Mouse (Mus musculus) gastrocnemius, postnatal 4 days (tissue): ENCODE measurements around the gene Car7. TPM values are rescaled to one million over a fixed set of nuclear protein-coding genes. Genes with fewer than 3 reads are reported as not detected.

ENCODE experiments used
- DNase-seq, 2 experiments: peaks; one replicate each; pipeline ENCODE4 v3.0.0; 2021 to 2022; ENCODE audit warnings: low spot score in 2 of 2, mixed read lengths in 2 of 2
- long read RNA-seq, 2 experiments: library from polyadenylated mRNA; stranded (forward); transcript quantifications; one replicate each; pipeline ENCODE4 v2.0.0; 2021
- total RNA-seq, 2 experiments: library from RNA; stranded (reverse); gene quantifications; 2 replicates each; pipeline ENCODE4 v1.2.3; 2021

Gene Car7
- under 1 TPM; 0.64 to 0.80 TPM for total RNA-seq
- long read RNA-seq, experiment 1, result 0 reads
- long read RNA-seq, experiment 2, partial matches to known transcripts, result 1 of 1 reads
- long read RNA-seq, experiment 2, other reads (novel, unspliced or antisense), result 0 of 1 reads

DNA sequence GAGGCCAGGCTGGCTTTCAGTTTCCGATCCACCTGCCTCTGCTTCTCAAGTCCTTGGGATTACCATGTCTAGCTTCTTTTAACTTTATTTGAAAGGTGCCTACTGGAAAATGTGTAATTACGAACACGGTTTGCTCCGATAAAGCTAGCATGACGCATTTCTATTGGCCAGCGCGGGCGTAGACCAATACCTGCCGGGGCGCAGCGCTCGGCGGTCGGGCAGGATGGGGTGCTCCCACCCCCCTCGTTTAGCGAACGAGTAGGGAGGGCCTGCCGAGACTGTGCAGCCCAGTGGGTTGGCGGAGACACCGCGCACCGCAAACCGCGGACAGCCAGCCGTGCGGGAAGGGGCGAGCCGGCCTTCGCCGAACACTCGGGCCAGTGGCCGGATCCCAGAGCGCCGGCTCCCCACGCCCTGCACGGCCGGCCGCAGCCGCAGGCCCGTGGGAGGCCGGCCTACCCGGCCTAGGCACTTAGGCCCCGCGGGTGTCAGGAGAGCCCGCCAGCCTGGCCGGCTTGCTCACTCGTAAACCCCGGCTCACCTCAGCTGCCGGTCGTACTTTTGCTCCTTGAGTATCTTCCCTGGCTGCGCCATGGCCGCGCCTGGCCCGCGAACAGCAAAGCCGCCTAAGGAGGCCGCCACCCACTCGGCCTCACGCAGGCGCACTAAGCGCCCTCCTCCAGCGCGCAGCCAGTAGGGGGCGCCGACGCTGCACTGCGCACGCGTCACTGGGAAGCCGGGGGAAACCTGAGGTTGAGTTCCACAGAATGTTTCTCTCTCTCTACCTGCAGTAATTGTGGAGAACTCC lies at the start of gene Car7, which contains the start of gene Nae1:
TSS of gene Car7 (plus strand) at position 719 of the 808 bp plus-strand sequence.
TSS of gene Nae1 (minus strand) at position 667 of the 808 bp plus-strand sequence.
- DNase-seq, result peak; percentile 89 to 91

DNA sequence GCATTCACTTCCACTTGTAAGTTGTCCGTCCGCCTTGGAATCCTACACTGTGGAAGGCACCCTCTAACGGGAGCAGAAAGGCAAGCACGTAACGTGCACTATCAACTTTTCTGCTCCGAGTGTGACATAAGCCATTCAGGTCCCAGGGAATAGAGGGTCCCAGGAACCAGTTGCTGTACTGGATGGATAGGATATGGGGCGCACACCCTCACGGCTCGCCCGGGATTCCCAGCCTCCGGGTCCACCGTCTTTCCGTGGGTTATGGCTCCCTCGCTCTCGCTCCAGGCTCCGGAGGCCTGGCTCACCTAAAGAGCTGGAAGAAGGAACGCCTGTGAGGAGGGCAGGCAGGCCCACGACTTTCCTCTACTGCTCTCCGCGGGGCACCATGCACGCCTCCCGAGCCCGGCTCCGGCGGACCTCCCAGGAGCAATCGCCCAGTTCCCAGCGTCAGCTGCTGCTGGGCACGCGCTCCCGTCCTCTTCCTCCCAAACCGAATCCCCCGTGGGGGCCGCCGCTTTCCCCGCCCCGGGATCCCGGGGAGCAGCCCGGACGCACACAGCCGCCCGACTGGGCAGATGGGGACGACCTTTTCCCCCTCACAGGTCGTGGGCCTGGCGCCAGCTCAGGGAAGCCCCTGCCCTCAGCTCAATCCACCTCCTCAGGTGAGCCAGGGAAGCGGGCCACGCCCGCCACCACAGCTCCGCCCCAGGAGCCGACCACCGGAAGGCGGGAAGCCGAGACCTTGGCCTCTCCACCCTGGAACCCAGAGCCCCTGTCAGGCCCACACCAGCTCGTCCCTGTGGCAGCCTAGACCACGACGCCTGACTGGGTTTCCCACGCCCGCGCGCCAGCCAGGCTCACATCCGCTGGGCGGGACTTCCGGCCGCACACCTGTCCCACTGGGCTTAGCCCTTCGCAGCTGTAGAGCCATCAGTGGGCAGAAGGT lies 25.2 kb upstream of the Car7 start, which contains the start of gene Terb1:
TSS of gene Terb1 (minus strand) at position 850 of the 946 bp plus-strand sequence.
- DNase-seq, result peak; percentile 25 to 35

- no peak for DNase-seq
Measured at GRCm38 (mm10) chr8:104510134-104510533, 24.4 kb upstream of the Car7 start.

- DNase-seq, result no peak
Measured at GRCm38 (mm10) chr8:104517872-104518271, 16.6 kb upstream of the Car7 start.

- DNase-seq, result no peak
Measured at GRCm38 (mm10) chr8:104529671-104530070, 4.8 kb upstream of the Car7 start.

GRCm38 (mm10) chr8:104533551-104533950 lies 938 bp upstream of the Car7 start:
- DNase-seq, result no peak

GRCm38 (mm10) chr8:104534779-104535141 lies 271 bp downstream of the Car7 start:
- DNase-seq, result no peak

DNA sequence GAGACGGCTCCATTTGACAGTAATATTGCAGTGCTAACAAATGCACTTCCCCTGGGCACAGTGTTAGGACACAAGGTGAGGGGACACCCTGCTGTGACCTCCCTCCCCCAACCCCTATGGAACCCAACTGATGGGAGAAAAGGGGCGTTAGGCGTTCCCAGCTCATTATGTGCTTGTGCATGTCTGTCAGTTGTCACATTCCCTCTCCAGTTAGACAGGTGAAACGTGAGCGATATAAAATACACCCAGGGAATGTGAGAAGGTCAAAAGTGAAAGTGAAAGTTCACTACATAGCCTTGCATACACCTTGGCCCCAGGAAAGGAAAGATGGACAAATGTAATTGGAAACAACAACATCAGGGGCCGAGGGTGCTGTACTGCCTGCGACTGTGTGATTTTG lies 889 bp downstream of the Car7 start:
- no peak for DNase-seq

DNA sequence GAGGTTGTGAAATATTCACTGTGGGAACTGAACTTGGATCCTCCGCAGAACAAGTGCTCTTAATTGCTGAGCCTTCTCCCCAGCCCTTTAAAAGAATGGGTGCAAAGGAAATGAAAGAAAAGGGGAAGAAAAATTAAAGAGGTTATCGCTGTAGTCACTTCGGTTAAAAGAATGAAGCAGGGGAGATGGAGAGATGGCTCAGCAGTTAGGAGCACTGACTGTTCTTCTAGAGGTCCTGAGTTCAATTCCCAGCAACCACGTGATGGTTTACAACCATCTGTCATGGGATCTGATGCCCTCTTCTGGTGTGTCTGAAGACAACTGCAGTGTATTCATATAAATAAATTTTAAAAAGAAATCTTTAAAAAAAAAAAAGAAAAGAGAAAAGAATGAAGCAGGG lies 1.5 kb downstream of the Car7 start:
- no peak for DNase-seq

GRCm38 (mm10) chr8:104538896-104539295 lies 4.4 kb downstream of the Car7 start:
- DNase-seq, result no peak

DNA sequence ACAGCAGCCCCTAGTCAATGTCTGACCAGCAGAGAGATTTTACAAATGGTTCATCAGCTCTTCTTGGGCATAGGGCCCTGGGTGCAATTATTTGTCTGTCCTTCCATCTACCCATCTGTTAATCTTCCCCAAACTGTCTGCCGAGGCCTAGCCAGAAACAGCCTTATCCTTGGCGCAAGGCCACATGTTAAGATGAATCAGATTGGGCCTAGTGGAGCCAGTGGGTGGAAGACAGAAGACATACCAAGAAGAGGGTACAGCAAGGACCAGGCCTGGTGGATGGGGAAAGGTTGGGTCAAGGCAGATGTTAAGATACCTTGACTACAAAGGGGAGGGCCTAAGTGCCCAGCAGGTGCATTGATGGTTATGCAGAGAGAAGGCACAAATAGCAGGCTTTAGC lies 5.1 kb downstream of the Car7 start:
- no peak for DNase-seq

GRCm38 (mm10) chr8:104540238-104540637 lies 5.7 kb downstream of the Car7 start:
- no peak for DNase-seq

- DNase-seq, result no peak
Measured at GRCm38 (mm10) chr8:104540710-104541514, 6.4 kb downstream of the Car7 start.

DNA sequence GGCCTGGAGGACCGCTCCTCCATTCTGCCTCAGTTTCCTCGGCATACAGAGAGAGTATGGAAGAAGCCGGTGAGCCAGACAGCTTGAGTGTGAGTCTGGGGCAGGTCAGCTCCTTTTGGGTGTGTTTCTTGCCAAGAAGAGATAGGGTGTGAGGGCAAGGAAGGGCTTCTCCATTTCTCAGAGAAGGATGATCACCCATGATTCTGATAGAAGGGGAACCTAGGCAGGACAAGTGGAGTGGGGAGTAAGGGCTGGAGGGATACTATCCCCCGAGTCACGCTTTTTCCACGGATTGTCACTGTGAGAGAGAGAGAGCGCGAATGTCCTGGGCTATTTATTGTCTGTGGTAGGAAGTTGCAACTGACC lies 7.0 kb downstream of the Car7 start:
- no peak for DNase-seq

DNA sequence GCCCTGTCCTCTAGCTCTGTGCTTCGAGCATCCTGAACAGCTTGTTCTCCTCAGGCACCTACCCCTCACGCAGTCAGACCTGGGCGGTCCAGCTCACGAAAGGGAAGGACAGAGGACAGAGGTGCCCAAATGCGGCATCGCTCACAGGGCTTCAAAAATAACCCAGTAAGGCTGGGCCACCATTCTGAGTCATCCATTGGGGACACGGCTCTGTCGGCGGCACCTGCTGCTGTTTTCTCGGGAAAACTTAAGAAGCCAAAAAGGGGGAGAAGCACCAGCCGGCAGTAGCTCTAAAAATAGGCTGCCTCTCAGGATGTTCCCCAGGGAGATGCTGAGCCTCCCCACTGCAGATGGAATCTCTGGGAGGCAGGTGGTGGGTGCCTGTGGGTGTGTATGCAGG lies 7.7 kb downstream of the Car7 start:
- DNase-seq, result no peak

DNA sequence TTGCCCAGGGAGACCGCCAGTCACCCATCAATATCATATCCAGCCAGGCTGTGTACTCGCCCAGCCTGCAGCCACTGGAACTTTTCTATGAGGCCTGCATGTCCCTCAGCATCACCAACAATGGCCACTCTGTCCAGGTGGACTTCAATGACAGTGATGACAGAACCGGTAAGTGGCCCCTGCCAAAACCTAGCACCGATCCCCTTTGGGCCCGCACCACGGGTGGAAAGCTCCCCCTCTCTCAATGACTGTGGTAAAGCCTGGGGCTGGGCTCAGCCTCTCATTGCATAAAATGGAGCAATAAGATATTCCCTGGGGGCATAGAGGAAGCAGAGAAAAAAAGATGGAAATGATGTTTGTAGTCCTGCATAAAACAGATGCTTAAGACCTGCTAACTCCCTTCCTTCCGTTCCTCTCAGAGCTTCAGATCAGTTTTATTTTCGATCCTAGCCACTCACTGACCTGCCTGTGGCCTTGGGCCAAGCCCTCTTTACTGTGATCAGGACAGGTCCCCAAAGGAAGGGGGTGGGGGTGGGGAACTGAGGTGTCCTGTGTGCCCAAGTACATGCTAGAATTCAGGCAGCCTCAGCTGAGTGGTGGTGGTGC lies 9.1 kb downstream of the Car7 start:
- DNase-seq, result no peak

GRCm38 (mm10) chr8:104555191-104555590 lies 20.7 kb downstream of the Car7 start:
- DNase-seq, result no peak

GRCm38 (mm10) chr8:104557226-104557625 lies 22.7 kb downstream of the Car7 start:
- no peak for DNase-seq

- no peak for DNase-seq
Measured at GRCm38 (mm10) chr8:104560731-104561130, 26.2 kb downstream of the Car7 start.

DNA sequence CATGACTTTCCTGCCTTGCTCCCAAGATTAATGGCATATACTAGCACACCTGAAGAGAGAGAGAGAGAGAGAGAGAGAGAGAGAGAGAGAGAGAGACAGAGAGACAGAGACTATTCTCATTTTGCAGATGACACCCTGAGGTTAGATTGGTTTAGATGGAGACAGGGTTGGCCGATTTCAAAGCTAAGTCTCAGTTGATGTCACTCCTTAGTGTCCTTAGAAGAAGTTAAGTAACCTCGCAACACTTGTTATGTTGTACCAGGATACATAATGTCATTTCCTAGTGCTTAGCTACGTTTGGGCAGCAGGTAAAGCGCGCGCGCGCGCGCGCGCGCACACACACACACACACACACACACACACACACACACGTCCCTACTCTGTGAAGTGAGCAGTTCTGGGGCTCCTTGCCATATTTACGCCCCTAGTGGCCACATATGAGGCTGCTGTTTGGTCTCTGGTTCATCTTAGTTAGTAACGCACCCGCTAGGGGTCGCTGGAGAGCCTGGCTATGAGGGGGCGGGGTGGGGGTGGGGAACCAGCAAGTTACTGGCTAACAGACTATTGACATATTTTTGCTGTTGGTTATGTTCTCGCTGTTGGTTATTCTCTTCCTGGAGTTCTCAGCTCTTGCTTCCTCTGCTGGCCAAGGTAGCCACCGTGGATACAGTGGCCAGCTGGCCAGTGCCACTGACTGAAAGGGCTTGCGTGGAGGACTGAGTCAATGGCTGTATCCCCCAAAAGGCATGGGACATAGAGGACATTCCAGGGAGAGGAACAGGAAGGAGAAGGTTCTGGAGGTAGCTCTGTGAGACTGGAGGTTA lies 30.4 kb downstream of the Car7 start:
- peak; percentile 69 to 84 for DNase-seq
